Mouse (Mus musculus) hindbrain, embryonic 15.5 days (tissue): ENCODE results near the gene Pyroxd2. TPM values are rescaled to one million over a fixed set of nuclear protein-coding genes. Genes with fewer than 3 reads are reported as not detected.
A peak's percentile ranks its signal among the peaks of the same experiment; 100 is the strongest.
"Not testable (repeated sequence)": the region's sequence is repeated elsewhere in the genome, so short reads cannot be mapped to it uniquely, and the experiment has no call there.

ENCODE experiments used
- ATAC-seq: fragments of 200-750 bp; cut with Nextera tagmentation; 2 replicates; pipeline ENCODE4 v1.8.0; 2017; ENCODE audit warnings: low read depth, moderate number of reproducible peaks, moderate TSS enrichment; ENCODE audit not compliant: low FRiP score
- H3K27ac ChIP-seq: fragments of 300-500 bp; sonication (generic); replicated peaks from 2 replicates; pipeline ENCODE4 v1.5.1; 2015; ENCODE audit warnings: mild to moderate bottlenecking, inconsistent platforms
- H3K27me3 ChIP-seq: fragments of 300-500 bp; sonication (generic); 2 replicates; pipeline ENCODE4 v1.6.1; 2015; ENCODE audit warnings: control low read depth, inconsistent platforms
- H3K36me3 ChIP-seq: fragments of 300-500 bp; sonication (generic); 2 replicates; pipeline ENCODE4 v1.6.1; 2015; ENCODE audit warnings: control low read depth, inconsistent platforms
- H3K4me1 ChIP-seq: fragments of 300-500 bp; sonication (generic); replicated peaks from 2 replicates; pipeline ENCODE4 v1.6.1; 2015; ENCODE audit warnings: control low read depth, inconsistent platforms
- H3K4me2 ChIP-seq: fragments of 300-500 bp; sonication (generic); 2 replicates; pipeline ENCODE4 v1.6.1; 2015; ENCODE audit warnings: moderate library complexity, mild to moderate bottlenecking, inconsistent platforms
- H3K4me3 ChIP-seq: fragments of 300-500 bp; sonication (generic); 2 replicates; pipeline ENCODE4 v1.5.1; 2015; ENCODE audit warnings: mild to moderate bottlenecking, inconsistent platforms
- H3K9ac ChIP-seq: fragments of 300-500 bp; sonication (generic); 2 replicates; pipeline ENCODE4 v1.6.1; 2015; ENCODE audit warnings: inconsistent platforms
- H3K9me3 ChIP-seq: fragments of 300-500 bp; sonication (generic); 2 replicates; pipeline ENCODE4 v1.6.1; 2016; ENCODE audit warnings: control low read depth, inconsistent platforms
- WGBS: fragments of 180-500 bp; shearing (Covaris S2); methylation state at CpG from one replicate; pipeline ENCODE4 v1.1.7; 2015; 5-methylcytosine and 5-hydroxymethylcytosine counted together
- polyA plus RNA-seq: library from polyadenylated mRNA; unstranded; fragments of >200 nt; fragmentation: Nextera tagmentation; extraction: Ambion mirVana; gene quantifications from 2 replicates; pipeline ENCODE4 v1.2.1, GENCODE M21; 2015

Gene Pyroxd2
- 2.2 and 2.3 TPM in 2 replicates for polyA plus RNA-seq

- no peaks in the 10 kb centered on the region for H3K36me3 ChIP-seq
Observed at GRCm38 (mm10) chr19:42752363-42752931, at the start of gene Pyroxd2. TSS of gene Pyroxd2 (minus strand) at chr19:42752775.

GRCm38 (mm10) chr19:42797866-42798265, 45.3 kb upstream of the Pyroxd2 start:
- H3K4me3 ChIP-seq = no peak overlapping the region
- 76% methylated on average over 2 of the region's 2 CpGs for WGBS
- no peak overlapping the region for H3K27ac ChIP-seq
- no peak overlapping the region for H3K9ac ChIP-seq
- peaks cover 6% of the 10 kb centered on the region for H3K4me1 ChIP-seq
- no peaks in the 10 kb centered on the region for H3K9me3 ChIP-seq
- no peak overlapping the region for H3K4me2 ChIP-seq
- H3K36me3 ChIP-seq = no peaks in the 10 kb centered on the region
- no peaks in the 10 kb centered on the region for H3K27me3 ChIP-seq
- no peak for ATAC-seq

More at GRCm38 (mm10) chr19:42752363-42752931, at the start of gene Pyroxd2:
- H3K4me3 ChIP-seq = peak within 1 kb of the TSS; percentile 34
- ATAC-seq = peak; percentile 91
- peak within 1 kb of the TSS; percentile 74 for H3K27ac ChIP-seq
- peak within 1 kb of the TSS; percentile 40 for H3K9ac ChIP-seq
- no peaks in the 10 kb centered on the region for H3K9me3 ChIP-seq
- H3K27me3 ChIP-seq = no peaks in the 10 kb centered on the region
- 2% methylated on average over 22 of the region's 22 CpGs for WGBS
- H3K4me2 ChIP-seq = peak within 1 kb of the TSS; percentile 57
- peaks cover 27% of the 10 kb centered on the region for H3K4me1 ChIP-seq

- 27% methylated on average over 9 of the region's 9 CpGs for WGBS
- Histone ChIP-seq H3K4me1 (peaks cover 6% of the 10 kb centered on the region), H3K36me3 (no peaks in the 10 kb centered on the region), H3K9me3 (no peaks in the 10 kb centered on the region), H3K27ac (no peak overlapping the region), H3K9ac (no peak overlapping the region), H3K27me3 (no peaks in the 10 kb centered on the region), H3K4me2 (peak overlapping the region; percentile 93), H3K4me3 (peak overlapping the region; percentile 43)
- ATAC-seq = no peak
Observed at GRCm38 (mm10) chr19:42795801-42796200, 43.2 kb upstream of the Pyroxd2 start.

- peak; percentile 92 for ATAC-seq
- Histone ChIP-seq H3K27me3 (no peaks in the 10 kb centered on the region), H3K36me3 (no peaks in the 10 kb centered on the region), H3K9ac (peak overlapping the region; percentile 55), H3K27ac (no peak overlapping the region), H3K4me3 (peak overlapping the region; percentile 43), H3K4me1 (peaks cover 6% of the 10 kb centered on the region), H3K9me3 (no peaks in the 10 kb centered on the region), H3K4me2 (peak overlapping the region; percentile 93)
- WGBS = 1% methylated on average over 31 of the region's 31 CpGs
Observed at GRCm38 (mm10) chr19:42794914-42795613, 42.5 kb upstream of the Pyroxd2 start.

GRCm38 (mm10) chr19:42788311-42788710, 35.7 kb upstream of the Pyroxd2 start:
- Histone ChIP-seq H3K4me2 (no peak overlapping the region), H3K4me1 (peaks cover 10% of the 10 kb centered on the region), H3K4me3 (no peak overlapping the region), H3K9ac (no peak overlapping the region), H3K27ac (no peak overlapping the region), H3K27me3 (no peaks in the 10 kb centered on the region), H3K9me3 (no peaks in the 10 kb centered on the region), H3K36me3 (no peaks in the 10 kb centered on the region)
- ATAC-seq = 0 out of 2 replicates have a peak, but pooled peaks have one; percentile 43
- WGBS = 46% methylated on average over 5 of the region's 5 CpGs

- no peak; the same call in 1 of the 2 replicates for ATAC-seq
- 38% methylated on average over 8 of the region's 8 CpGs for WGBS
- Histone ChIP-seq H3K27me3 (no peaks in the 10 kb centered on the region), H3K27ac (peak overlapping the region; percentile 53), H3K36me3 (no peaks in the 10 kb centered on the region), H3K4me3 (no peak overlapping the region), H3K4me2 (no peak overlapping the region), H3K4me1 (peaks cover 10% of the 10 kb centered on the region), H3K9me3 (no peaks in the 10 kb centered on the region), H3K9ac (no peak overlapping the region)
Observed at GRCm38 (mm10) chr19:42785562-42786220, 33.1 kb upstream of the Pyroxd2 start.

- H3K36me3 ChIP-seq = no peaks in the 10 kb centered on the region
- H3K27me3 ChIP-seq = no peaks in the 10 kb centered on the region
- H3K27ac ChIP-seq = 0 out of 2 replicates have a peak overlapping the region, but pooled peaks have one; percentile 53
- no peak overlapping the region for H3K4me3 ChIP-seq
- 28% methylated on average over 2 of the region's 2 CpGs for WGBS
- no peak for ATAC-seq
- no peak overlapping the region for H3K9ac ChIP-seq
- H3K9me3 ChIP-seq = no peaks in the 10 kb centered on the region
- H3K4me1 ChIP-seq = peaks cover 11% of the 10 kb centered on the region
- H3K4me2 ChIP-seq = no peak overlapping the region
Observed at GRCm38 (mm10) chr19:42785129-42785528, 32.6 kb upstream of the Pyroxd2 start.

- WGBS = 52% methylated on average over 7 of the region's 7 CpGs
- ATAC-seq, H3K27me3 ChIP-seq, H3K36me3 ChIP-seq, H3K9me3 ChIP-seq: not testable (repeated sequence)
- H3K4me1 ChIP-seq = peaks cover 11% of the 10 kb centered on the region
- peak overlapping the region; percentile 65 for H3K9ac ChIP-seq
- peak overlapping the region; percentile 69 for H3K4me3 ChIP-seq
- peak overlapping the region; percentile 93 for H3K27ac ChIP-seq
- H3K4me2 ChIP-seq = peak overlapping the region; percentile 69
Observed at GRCm38 (mm10) chr19:42780156-42780538, 27.6 kb upstream of the Pyroxd2 start.

GRCm38 (mm10) chr19:42779531-42780155, 27.1 kb upstream of the Pyroxd2 start, which contains the start of gene Hps1:
TSS of gene Hps1 (minus strand) at chr19:42779978.
- Histone ChIP-seq H3K9ac (peak within 1 kb of the TSS; percentile 65), H3K4me2 (peak within 1 kb of the TSS; percentile 69), H3K36me3 (no peaks in the 10 kb centered on the region), H3K27me3 (no peaks in the 10 kb centered on the region), H3K4me1 (peaks cover 11% of the 10 kb centered on the region), H3K27ac (peak within 1 kb of the TSS; percentile 93), H3K4me3 (peak within 1 kb of the TSS; percentile 69), H3K9me3 (no peaks in the 10 kb centered on the region)
- under 1% methylated on average over 43 of the region's 43 CpGs for WGBS
- ATAC-seq = peak; percentile 97

GRCm38 (mm10) chr19:42777801-42778200, 25.2 kb upstream of the Pyroxd2 start:
- ATAC-seq = no peak
- WGBS = 80% methylated on average over 5 of the region's 5 CpGs
- no peak overlapping the region for H3K4me3 ChIP-seq

GRCm38 (mm10) chr19:42776813-42777212, 24.2 kb upstream of the Pyroxd2 start:
- Histone ChIP-seq H3K4me2 (no peak overlapping the region), H3K4me3 (no peak overlapping the region), H3K27ac (no peak overlapping the region), H3K9ac (no peak overlapping the region), H3K4me1 (peaks cover 11% of the 10 kb centered on the region), H3K9me3 (no peaks in the 10 kb centered on the region), H3K27me3 (no peaks in the 10 kb centered on the region), H3K36me3 (no peaks in the 10 kb centered on the region)
- WGBS = 92% methylated on average over 1 of the region's 1 CpGs
- ATAC-seq = no peak

More at GRCm38 (mm10) chr19:42777801-42778200, 25.2 kb upstream of the Pyroxd2 start:
- no peak overlapping the region for H3K27ac ChIP-seq
- H3K36me3 ChIP-seq = no peaks in the 10 kb centered on the region
- no peak overlapping the region for H3K4me2 ChIP-seq
- no peaks in the 10 kb centered on the region for H3K27me3 ChIP-seq
- no peaks in the 10 kb centered on the region for H3K9me3 ChIP-seq
- H3K9ac ChIP-seq = no peak overlapping the region
- H3K4me1 ChIP-seq = peaks cover 11% of the 10 kb centered on the region
